Mouse (Mus musculus) left cerebral cortex, postnatal 4 days (tissue): ENCODE data around the gene Kdm1a. TPM values are rescaled to one million over a fixed set of nuclear protein-coding genes. Genes with fewer than 3 reads are reported as not detected.

Experiments used
- DNase-seq: peaks from one replicate; pipeline ENCODE4 v3.0.0-alpha.2; 2022
- intact Hi-C: fragments of 180-260 bp; cut with DNase I; formaldehyde crosslinking; loops from one replicate; pipeline ENCODE4 v1.15.1; 2025
- total RNA-seq, 2 experiments: library from RNA; stranded (reverse); gene quantifications; 2 replicates each; pipeline ENCODE4 v1.2.3; 2021

The Kdm1a gene
- 100 to 1,000 TPM; 194 to 205 TPM for total RNA-seq

DNA sequence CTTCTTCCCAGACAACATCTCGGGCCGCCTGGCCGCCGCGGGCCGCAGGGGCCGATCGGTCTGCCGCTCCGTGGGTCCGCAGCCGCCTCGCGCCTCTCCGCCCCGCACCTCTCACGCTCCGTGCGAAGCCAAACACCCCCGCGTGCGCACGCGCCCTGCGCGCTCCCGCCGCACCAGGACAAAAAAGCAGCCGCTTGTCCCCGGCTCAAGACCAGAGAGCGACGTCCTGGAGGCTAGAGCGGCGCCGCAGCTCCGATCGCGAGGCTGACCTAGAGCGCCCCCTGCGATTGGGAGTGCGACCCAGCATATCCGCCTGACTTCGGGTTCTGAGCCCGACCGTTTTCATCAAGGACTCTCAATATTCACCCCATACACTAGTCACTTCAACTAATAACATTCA, at the start of gene Kdm1a:
Gene Kdm1a, minus strand, starts transcription at position 156 of the 400 bp plus-strand sequence.
- intact Hi-C loops = no loop called here

GRCm38 (mm10) chr4:136651882-136652527, 49.5 kb upstream of the Kdm1a start:
- peak; percentile 86 for DNase-seq
- intact Hi-C loops = loop anchor here (10.0 kb wide), 1 partner anchor 423 kb away; no protein-coding TSS in a partner anchor

More for the DNA sequence above, at the start of gene Kdm1a:
- peak; percentile 97 for DNase-seq

DNA sequence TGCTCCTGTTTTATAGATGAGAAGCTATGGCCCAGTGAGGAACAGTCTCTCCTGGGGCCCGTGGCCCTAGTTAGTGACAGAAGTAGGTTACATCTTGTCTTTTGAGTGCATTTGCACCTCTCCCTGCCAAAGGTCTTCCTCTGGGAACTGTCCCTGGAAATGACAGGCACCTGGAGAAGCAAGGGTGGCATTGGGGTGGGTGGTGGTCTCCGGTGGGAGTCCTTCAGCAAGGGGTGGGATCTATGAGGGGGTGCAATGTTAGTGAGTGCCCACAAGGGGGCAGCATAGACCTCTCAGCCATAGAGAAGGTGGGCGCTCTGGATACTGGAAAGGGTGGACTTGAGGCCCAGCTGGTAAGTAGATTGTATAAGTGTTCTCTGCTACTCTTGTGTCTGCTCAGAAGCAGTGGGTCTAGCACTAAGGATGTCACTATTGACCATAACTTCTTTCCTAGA, 48.9 kb upstream of the Kdm1a start:
- intact Hi-C loops = loop anchor here (10.0 kb wide), 1 partner anchor 423 kb away; no protein-coding TSS in a partner anchor
- peak; percentile 63 for DNase-seq

GRCm38 (mm10) chr4:136650261-136650660, 47.7 kb upstream of the Kdm1a start:
- DNase-seq = no peak
- intact Hi-C loops = loop anchor here (10.0 kb wide), 1 partner anchor 425 kb away; no protein-coding TSS in a partner anchor

DNA sequence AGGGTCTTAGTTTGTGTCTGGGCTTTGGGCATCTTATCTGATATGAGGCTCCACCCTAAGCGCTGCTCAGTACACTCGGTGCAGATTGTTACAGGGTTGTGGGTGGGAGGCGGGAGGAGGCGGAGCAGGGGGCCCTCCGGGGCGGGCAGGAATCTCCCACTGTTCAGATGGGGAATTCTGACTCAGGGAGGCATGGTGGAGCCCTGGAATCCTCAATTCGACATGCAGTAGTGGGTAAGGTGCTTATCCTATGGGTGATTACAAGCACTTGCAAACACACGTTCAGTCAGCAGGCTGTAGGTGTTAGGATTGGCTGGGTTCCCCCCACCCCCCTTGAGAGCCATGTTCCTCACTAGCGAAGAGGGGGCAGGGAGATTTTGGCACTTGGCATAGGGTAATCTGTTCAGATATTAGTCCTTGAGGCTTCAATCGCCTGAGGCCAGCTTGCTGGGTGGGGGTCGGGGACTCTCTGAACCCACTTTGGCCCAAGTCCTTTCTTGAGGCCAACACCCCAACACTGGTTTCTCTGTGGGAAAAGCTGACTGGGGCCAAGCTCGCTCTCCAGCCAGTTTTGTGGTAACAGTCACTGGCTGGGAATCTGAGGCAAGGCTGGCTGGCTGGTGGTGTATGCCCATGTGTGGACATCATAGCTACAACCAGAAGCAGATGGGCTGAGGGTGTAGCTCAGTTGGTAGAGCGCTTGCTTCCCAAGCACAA, 47.1 kb upstream of the Kdm1a start:
- peak; percentile 60 for DNase-seq
- intact Hi-C loops = loop anchor here (10.0 kb wide), 1 partner anchor 425 kb away; no protein-coding TSS in a partner anchor

DNA sequence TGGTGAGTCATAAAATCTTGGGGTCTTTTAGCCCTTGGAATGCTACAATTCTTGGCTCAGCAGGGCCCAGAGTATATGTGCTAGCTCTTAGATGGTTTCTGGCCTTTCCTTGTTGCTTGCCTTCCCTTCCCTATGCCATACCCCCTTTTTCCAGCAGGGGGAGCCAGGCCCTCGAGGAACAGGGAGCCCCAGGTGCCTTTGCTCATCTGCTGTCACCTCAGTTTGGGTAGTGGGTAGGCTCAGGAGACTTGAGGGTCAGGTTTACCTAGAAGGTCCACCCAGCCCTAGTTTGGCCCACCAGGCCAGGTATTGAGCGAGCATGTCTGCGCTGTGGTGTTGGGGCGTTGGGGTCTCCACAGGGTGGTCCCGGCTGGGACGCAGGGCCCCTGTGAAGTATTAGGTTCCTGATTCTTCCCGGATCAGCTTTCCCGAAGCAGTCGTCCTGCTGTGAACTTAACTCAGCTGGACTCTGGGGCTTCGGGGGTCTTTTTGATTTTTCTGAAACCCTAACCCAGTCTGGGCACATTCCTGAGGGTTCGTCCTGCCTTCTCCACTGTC, 46.5 kb upstream of the Kdm1a start:
- intact Hi-C loops = no loop called here
- peak; percentile 92 for DNase-seq

GRCm38 (mm10) chr4:136638890-136639289, 36.4 kb upstream of the Kdm1a start:
- intact Hi-C loops = no loop called here
- no peak for DNase-seq

DNA sequence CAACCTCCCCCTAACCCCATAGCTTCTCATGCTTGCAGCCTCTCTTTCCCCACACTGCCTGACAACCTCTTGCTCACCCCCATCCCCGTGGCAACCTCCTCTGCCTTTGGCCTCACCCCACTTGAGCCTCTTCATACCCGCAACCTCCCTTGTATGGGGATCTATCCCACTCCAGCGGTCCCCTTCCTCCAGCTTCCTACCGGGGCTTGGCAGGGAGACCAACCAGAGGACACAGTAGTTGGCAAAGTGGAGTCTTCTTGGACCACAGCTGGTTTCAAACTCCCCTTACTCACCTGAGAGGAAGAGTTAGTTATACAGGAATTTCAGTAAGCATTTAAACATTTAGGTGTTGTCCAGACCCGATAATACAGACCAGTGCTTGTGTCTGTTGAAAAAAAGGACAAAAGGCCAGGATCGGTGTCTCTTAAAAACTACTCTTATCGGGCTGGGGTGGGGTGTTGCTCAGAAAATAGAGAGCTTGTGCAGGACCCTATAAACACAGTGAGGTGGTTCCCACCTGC, 35.8 kb upstream of the Kdm1a start:
- intact Hi-C loops = no loop called here
- DNase-seq = no peak

DNA sequence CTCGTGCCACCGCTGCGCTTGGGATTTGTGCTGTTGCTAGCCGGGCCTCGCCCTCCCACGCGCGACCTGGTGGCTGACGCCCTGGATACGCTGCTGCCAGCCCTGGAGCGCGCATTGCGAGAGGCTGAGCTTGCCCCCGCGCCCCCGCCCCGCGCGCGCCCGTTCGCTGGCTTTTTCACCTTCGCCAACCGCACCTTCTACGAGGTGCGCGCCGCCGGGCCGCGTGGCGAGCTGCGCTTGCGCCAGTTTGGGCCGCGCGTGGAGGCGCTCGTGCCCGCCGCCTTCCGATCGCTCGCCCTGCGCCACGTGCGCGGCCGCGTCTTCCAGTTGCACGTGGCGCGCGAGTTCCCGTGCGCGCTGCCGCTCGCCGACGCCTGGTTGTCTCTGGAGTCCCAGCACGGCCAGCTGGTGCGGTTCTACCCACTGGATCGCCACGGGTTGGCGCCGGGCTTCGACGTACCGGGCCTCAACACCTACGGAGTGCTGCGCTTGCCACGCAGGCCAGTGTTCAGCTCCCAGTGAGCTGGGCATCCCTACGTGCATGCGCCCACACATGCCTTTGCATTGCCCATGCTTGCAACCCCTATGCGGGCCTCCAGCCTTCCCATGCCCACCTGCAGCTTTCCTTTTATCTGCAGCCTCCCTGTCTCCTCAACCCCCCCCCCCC, 35.2 kb upstream of the Kdm1a start:
- peak; percentile 81 for DNase-seq
- intact Hi-C loops = no loop called here

- intact Hi-C loops = no loop called here
- no peak for DNase-seq
Observed at GRCm38 (mm10) chr4:136636983-136637562, 34.5 kb upstream of the Kdm1a start.

GRCm38 (mm10) chr4:136636511-136636910, 34.0 kb upstream of the Kdm1a start:
- no peak for DNase-seq
- intact Hi-C loops = no loop called here

DNA sequence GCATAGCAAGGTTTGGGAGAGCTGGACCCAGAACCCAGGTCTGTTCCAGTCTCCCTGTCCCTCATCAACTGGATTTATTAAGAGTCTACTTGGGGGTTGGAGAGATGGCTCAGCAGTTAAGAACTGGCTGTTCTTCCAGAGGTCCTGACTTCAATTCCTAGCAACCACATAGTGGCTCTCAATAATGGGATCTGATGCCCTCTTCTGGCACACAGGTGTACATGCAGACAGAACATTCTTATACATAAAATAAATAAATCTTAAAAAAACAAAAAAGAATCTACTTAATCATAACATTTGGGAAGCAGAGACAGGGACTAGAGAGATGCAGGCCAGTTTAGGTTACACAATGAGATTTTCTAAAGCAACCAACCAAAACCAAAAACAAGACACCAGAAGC, 33.5 kb upstream of the Kdm1a start:
- intact Hi-C loops = no loop called here
- DNase-seq = no peak

DNA sequence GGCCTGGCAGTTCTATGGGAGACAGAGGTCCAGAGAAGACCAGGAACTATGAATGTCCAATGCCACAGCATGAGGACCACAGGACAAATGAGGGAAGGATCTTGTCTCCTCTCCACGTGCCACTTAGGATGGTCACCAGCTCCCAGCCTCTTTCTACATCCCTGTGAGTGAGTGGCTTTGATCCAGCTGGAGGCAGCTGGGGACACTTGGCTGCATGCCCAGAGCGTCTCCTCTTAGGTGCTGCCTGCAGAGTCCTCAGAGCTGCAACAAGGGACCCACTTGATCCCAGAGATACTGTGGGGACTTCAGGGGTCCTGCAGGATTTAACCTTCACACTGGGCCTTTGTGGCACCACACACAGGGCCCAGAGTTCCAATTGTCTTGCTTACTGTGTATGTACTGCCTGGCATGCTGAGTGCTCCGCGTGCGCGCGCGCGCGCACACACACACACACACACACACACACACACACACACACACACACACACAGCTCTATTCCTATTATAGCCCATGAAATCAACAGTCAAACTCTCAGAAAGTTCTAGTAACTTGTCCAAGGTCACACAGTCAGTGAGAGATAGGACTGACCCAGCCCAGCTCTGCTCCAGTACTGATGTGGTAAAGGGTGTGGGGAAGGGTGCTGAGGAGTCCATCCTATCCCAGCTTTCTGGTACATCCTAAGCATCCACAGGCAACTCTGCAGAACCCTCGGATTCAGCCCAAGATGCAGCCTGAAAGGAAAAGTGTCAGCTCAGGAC, 28.9 kb upstream of the Kdm1a start:
- DNase-seq = peak; percentile 79
- intact Hi-C loops = no loop called here

DNA sequence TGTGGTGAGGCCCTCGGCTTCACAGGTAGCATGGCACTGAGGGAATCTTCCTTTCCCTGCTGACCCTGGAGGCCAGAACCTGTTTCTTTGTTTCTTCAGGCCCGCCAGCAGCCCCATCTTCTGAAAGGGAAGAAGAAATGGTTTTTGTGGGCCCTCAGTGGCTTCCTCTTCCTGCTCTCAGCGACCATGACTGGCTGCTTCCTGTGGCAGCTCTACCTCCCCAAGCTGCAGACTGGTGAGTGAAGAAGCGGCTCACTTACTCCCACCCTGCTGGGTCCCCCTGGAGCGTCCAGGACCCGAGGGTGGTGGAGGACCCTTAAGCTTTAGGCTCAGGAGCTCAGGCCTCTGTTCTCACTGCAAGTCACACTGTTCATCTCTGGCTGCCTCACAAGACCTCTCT, 24.1 kb upstream of the Kdm1a start:
- intact Hi-C loops = no loop called here

GRCm38 (mm10) chr4:136622388-136622787, 19.9 kb upstream of the Kdm1a start, which contains the start of gene Lactbl1:
Gene Lactbl1, plus strand, starts transcription at chr4:136622621.
- DNase-seq = no peak
- intact Hi-C loops = loop anchor here (5.0 kb wide), 2 partner anchors 165 to 255 kb away; no protein-coding TSS in a partner anchor

More for the DNA sequence above, 24.1 kb upstream of the Kdm1a start:
- no peak for DNase-seq

GRCm38 (mm10) chr4:136621956-136622355, 19.4 kb upstream of the Kdm1a start:
- intact Hi-C loops = loop anchor here (5.0 kb wide), 2 partner anchors 165 to 255 kb away; no protein-coding TSS in a partner anchor
- DNase-seq = peak; percentile 25

GRCm38 (mm10) chr4:136621336-136621735, 18.8 kb upstream of the Kdm1a start:
- DNase-seq = no peak
- intact Hi-C loops = loop anchor here (5.0 kb wide), 2 partner anchors 164 to 254 kb away; no protein-coding TSS in a partner anchor

GRCm38 (mm10) chr4:136613657-136614056, 11.1 kb upstream of the Kdm1a start:
- intact Hi-C loops = no loop called here
- no peak for DNase-seq

DNA sequence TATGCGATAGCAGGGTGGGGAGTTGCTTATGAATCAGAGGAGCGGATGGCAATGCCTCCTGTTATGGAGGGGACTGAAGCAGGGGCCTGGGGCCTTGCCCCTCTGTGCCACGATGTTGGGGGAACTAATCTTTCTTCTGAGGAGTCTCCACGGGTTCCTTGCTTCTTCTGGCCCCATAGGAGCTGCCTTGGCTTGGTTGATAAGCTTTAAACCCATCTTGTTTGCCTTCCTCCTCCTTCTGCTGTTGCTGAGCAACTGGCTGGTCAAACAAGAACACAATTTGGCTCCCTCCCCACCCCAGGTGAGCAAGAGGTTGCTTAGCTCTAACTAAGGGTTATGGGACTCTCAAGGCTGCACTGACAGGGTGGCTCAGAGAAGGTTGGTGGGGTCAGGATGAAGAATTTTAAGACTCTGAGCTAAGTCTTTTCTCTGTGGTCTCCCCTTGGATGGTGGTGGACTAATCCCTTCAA, 7.9 kb upstream of the Kdm1a start, which contains the start of gene Tex46:
Gene Tex46, plus strand, starts transcription at position 51 of the 470 bp plus-strand sequence.
- no peak for DNase-seq
- intact Hi-C loops = no loop called here
